Mouse (Mus musculus) myocyte (in vitro differentiated cells): Measurements from ENCODE around the gene Defa2. TPM values are rescaled to one million over a fixed set of nuclear protein-coding genes. Genes with fewer than 3 reads are reported as not detected.
"Not testable (repeated sequence)": the region's sequence is repeated elsewhere in the genome, so short reads cannot be mapped to it uniquely, and the experiment has no call there.

ENCODE experiments used
- H3K27me3 ChIP-seq: one replicate; pipeline ENCODE4 v1.6.1; 2011; ENCODE audit not compliant: control insufficient read depth, insufficient read depth, insufficient read length
- H3K36me3 ChIP-seq: one replicate; pipeline ENCODE4 v1.6.1; 2011; ENCODE audit not compliant: control insufficient read depth, insufficient read depth
- H3K4me2 ChIP-seq: one replicate; pipeline ENCODE4 v1.6.1; 2011; ENCODE audit warnings: low read depth, control low read depth
- H3K4me3 ChIP-seq: one replicate; pipeline ENCODE4 v1.5.1; 2011; ENCODE audit warnings: mild to moderate bottlenecking, control low read depth, moderate library complexity
- H3K79me2 ChIP-seq: one replicate; pipeline ENCODE4 v1.6.1; 2011; ENCODE audit not compliant: control insufficient read depth, insufficient read depth
- H3ac ChIP-seq: one replicate; pipeline ENCODE4 v1.6.1; 2011; ENCODE audit not compliant: control insufficient read depth, insufficient read length
- polyA plus RNA-seq: library from polyadenylated mRNA; unstranded; fragments of >200 nt; fragmentation: generic; extraction: Trizol; gene quantifications from one replicate; pipeline ENCODE4 v1.2.1, GENCODE M21; 2012; ENCODE audit warnings: missing spikeins

The Defa2 gene
- polyA plus RNA-seq, result not detected

DNA sequence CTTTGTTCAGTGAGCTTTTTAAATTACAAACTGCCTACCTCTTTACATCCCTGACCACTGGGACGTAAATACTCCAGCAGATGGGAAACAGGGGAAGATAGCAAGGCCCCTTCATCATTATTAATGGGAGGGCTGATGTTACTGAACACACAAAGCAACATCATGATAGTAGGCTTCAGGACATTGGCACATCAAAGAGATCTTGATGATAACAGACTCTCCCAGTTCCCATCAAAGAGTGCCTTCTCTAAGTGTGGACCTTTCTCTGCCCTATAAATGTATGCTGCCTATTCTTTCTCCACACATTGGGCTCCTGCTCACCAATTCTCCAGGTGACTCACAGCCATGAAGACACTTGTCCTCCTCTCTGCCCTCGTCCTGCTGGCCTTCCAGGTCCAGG is at the start of gene Defa2:
Gene Defa2, plus strand, starts transcription at position 301 of the 400 bp plus-strand sequence.
- H3K27me3 ChIP-seq, H3ac ChIP-seq, H3K36me3 ChIP-seq, H3K4me3 ChIP-seq, H3K4me2 ChIP-seq, H3K79me2 ChIP-seq: not testable (repeated sequence)

DNA sequence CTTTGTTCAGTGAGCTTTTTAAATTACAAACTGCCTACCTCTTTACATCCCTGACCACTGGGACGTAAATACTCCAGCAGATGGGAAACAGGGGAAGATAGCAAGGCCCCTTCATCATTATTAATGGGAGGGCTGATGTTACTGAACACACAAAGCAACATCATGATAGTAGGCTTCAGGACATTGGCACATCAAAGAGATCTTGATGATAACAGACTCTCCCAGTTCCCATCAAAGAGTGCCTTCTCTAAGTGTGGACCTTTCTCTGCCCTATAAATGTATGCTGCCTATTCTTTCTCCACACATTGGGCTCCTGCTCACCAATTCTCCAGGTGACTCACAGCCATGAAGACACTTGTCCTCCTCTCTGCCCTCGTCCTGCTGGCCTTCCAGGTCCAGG is 13.2 kb downstream of the Defa2 start, which contains the start of gene Defa33:
Gene Defa33, plus strand, starts transcription at position 301 of the 400 bp plus-strand sequence.
- not testable (repeated sequence) for H3K27me3 ChIP-seq, H3ac ChIP-seq, H3K36me3 ChIP-seq, H3K4me3 ChIP-seq, H3K4me2 ChIP-seq, H3K79me2 ChIP-seq

DNA sequence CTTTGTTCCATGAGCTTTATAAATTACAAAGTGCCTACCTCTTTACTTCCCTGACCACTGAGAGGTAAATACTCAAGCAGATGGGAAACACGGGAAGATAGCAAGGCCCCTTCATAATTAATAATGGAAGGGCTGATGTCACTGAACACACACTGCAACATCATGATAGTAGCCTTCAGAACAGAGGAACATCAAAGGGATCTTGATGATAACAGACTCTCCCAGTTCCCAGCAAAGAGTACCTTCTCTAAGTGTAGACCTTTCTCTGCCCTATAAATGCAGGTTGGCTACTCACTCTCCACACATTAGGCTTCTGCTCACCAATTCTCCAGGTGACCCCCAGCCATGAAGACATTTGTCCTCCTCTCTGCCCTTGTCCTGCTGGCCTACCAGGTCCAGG is 48.8 kb downstream of the Defa2 start, which contains the start of gene Defa36:
Gene Defa36, plus strand, starts transcription at position 301 of the 400 bp plus-strand sequence.
- not testable (repeated sequence) for H3K27me3 ChIP-seq, H3ac ChIP-seq, H3K79me2 ChIP-seq, H3K36me3 ChIP-seq, H3K4me3 ChIP-seq, H3K4me2 ChIP-seq

Other genes with a start within 250 kb of the Defa2 start
- not detected for gene Defa30, start 243.9 kb upstream of the Defa2 start, polyA plus RNA-seq
- not detected for gene Defa22, start 216.2 kb upstream of the Defa2 start, polyA plus RNA-seq
- gene Defa31, start 186.9 kb upstream of the Defa2 start, polyA plus RNA-seq, result not detected
- not detected for gene Gm15293, start 177.0 kb upstream of the Defa2 start, polyA plus RNA-seq
- gene Gm15292, start 128.8 kb upstream of the Defa2 start, polyA plus RNA-seq, result not detected
- gene Defa27, start 63.0 kb upstream of the Defa2 start, polyA plus RNA-seq, result not detected
- gene Defa29, start 51.5 kb upstream of the Defa2 start, polyA plus RNA-seq, result not detected
- not detected for gene Defa33, start 13.3 kb downstream of the Defa2 start, polyA plus RNA-seq
- not detected for gene Defa36, start 48.9 kb downstream of the Defa2 start, polyA plus RNA-seq
- not detected for gene Gm7849, start 78.0 kb downstream of the Defa2 start, polyA plus RNA-seq
- not detected for gene Defa20, start 130.7 kb downstream of the Defa2 start, polyA plus RNA-seq
- gene Defa32, start 150.5 kb downstream of the Defa2 start, polyA plus RNA-seq, result not detected
- not detected for gene Defa37, start 186.9 kb downstream of the Defa2 start, polyA plus RNA-seq
- not detected for gene Defa28, start 204.5 kb downstream of the Defa2 start, polyA plus RNA-seq
- not detected for gene Gm7861, start 216.0 kb downstream of the Defa2 start, polyA plus RNA-seq
- gene Defa26, start 239.7 kb downstream of the Defa2 start, polyA plus RNA-seq, result not detected